Mouse (Mus musculus): ENCODE measurements around the gene Serpinf2. TPM values are rescaled to one million over a fixed set of nuclear protein-coding genes. Genes with fewer than 3 reads are reported as not detected.

The Serpinf2 gene
- polyA plus RNA-seq, 1 experiment from 2014 or later = 372 TPM

DNA sequence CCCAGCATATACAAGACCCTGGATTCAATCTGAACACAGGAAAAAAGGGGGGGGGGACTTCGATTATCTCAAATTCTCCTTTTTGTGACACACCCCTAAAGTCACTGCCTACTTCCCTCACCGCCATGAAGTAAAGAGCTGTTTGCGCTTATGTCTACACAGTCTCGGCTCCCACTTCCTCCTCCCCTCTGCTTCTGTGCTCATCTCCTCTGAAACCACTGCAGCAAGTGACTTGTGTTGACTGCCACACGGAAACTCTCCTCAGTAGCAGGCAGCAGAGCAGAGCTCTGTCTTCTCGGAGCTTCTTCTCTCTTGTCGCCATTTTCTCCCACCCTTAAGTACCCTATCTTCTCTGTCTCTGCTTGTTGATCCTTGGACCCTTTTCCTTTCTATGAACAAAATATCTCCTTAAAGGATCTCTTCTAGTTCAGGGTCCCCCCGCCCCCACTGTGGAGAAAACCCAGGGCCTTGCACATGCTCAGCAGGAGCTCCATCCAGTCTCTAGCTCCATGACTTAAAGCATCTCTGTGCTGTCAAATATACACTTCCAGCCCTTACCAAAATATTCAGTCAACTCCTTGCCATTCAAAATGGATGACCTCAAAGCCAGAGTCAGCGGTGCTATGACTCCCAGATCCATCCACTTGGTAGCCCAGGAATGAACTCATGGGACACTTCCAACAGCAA lies 10.2 kb downstream of the Serpinf2 start:
- H3K4me1 ChIP-seq (replicated peaks) = peaks cover 12% of the 10 kb centered on the region
- DNase-seq = no peak
- H3K36me3 ChIP-seq = peaks cover 30% of the 10 kb centered on the region
- ATAC-seq (ENCODE audit: low read depth) = no peak
- H3K9ac ChIP-seq = no peak overlapping the region
- no peak overlapping the region for H3K4me3 ChIP-seq (replicated peaks)
- H3K9me3 ChIP-seq (replicated peaks) = peaks cover under 1% of the 10 kb centered on the region; the same call in 1 of the 2 replicates
- no peaks in the 10 kb centered on the region for H3K27me3 ChIP-seq
- H3K27ac ChIP-seq = no peak overlapping the region
- H3K4me2 ChIP-seq = no peak overlapping the region
- 27% methylated on average over 9 of the region's 9 CpGs for WGBS (ENCODE audit: insufficient replicate concordance)

DNA sequence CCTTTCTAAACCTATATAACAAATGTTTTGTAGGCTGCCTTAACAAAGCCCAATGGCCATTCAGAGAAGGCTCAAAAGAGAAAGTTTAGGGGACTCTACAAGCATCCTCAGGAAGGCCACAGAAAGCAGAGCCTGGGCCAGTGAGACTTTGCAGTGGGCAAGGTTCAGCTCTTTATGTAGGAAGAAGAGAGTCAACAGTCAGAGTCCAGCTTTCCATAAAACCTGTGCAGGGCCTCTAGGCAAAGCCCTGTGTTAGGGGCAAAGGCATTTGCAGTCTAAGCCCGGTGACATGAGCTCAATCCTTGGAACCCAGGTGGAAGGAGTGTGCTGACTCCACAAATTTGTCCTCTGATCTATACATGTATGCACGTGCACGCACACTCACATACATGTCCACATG lies 14.9 kb downstream of the Serpinf2 start:
- Histone ChIP-seq H3K36me3 (no peaks in the 10 kb centered on the region), H3K9ac (no peak overlapping the region), H3K9me3 (replicated peaks) (no peaks in the 10 kb centered on the region), H3K27me3 (peaks cover 3% of the 10 kb centered on the region; the same call in 1 of the 2 replicates), H3K27ac (no peak overlapping the region), H3K4me3 (replicated peaks) (no peak overlapping the region), H3K4me2 (no peak overlapping the region), H3K4me1 (replicated peaks) (peaks cover 24% of the 10 kb centered on the region)
- 79% methylated on average over 3 of the region's 3 CpGs for WGBS (ENCODE audit: insufficient replicate concordance)
- DNase-seq (no peak), ATAC-seq (ENCODE audit: low read depth) (peak; percentile 27; the same call in 1 of the 2 replicates)

DNA sequence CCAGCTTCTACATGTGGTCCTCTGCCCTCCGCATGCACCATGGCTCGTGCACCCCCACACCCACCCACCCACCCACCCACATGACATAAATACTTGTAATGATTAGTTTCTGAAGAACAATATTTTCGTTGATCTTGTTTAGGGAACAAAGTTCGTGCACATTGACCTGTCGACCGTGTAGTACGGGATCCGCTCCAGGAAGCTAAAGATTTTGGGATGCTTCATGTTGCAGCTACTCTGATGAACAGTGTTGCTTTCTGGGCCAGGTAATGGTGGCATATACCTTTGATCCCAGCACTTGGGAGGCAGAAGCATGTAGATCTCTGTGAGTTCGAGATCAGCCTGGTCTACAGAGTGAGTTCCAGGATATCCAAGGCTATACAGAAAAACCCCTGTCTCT lies 15.4 kb downstream of the Serpinf2 start:
- H3K36me3 ChIP-seq = no peaks in the 10 kb centered on the region
- H3K27ac ChIP-seq = no peak overlapping the region
- DNase-seq = no peak
- no peak overlapping the region for H3K4me3 ChIP-seq (replicated peaks)
- no peak for ATAC-seq (ENCODE audit: low read depth)
- 78% methylated on average over 9 of the region's 9 CpGs for WGBS (ENCODE audit: insufficient replicate concordance)
- no peak overlapping the region for H3K9ac ChIP-seq
- peaks cover 24% of the 10 kb centered on the region for H3K4me1 ChIP-seq (replicated peaks)
- H3K27me3 ChIP-seq = peaks cover 3% of the 10 kb centered on the region; the same call in 1 of the 2 replicates
- H3K9me3 ChIP-seq (replicated peaks) = no peaks in the 10 kb centered on the region
- H3K4me2 ChIP-seq = no peak overlapping the region

DNA sequence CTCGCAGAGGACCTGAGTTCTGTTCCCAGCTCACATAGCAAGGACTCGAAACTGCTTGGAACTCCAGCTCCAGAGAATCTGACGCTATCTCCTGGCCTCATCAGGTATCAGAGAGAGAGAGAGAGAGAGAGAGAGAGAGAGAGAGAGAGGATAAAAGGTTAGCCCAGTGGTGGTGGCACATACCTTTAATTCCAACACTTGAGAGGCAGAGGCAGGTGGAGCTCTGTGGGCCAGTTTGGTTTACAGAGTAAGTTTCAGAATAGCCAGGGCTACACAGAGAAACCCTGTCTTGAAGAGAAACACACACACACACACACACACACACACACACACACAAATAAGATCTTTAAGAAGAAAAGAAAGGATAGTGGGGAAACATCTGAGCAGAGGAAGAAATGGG lies 16.3 kb downstream of the Serpinf2 start:
- no peak overlapping the region for H3K27ac ChIP-seq
- ATAC-seq (ENCODE audit: low read depth) (no peak), DNase-seq (no peak)
- 0 out of 2 replicates have a peak overlapping the region, but pooled peaks have one; percentile 3 for H3K4me2 ChIP-seq
- H3K4me1 ChIP-seq (replicated peaks) = peaks cover 20% of the 10 kb centered on the region
- H3K9ac ChIP-seq = no peak overlapping the region
- no peaks in the 10 kb centered on the region for H3K9me3 ChIP-seq (replicated peaks)
- H3K4me3 ChIP-seq (replicated peaks) = no peak overlapping the region
- H3K27me3 ChIP-seq = peaks cover 3% of the 10 kb centered on the region; the same call in 1 of the 2 replicates
- H3K36me3 ChIP-seq = no peaks in the 10 kb centered on the region
- WGBS (ENCODE audit: insufficient replicate concordance) = 71% methylated on average over 3 of the region's 3 CpGs

DNA sequence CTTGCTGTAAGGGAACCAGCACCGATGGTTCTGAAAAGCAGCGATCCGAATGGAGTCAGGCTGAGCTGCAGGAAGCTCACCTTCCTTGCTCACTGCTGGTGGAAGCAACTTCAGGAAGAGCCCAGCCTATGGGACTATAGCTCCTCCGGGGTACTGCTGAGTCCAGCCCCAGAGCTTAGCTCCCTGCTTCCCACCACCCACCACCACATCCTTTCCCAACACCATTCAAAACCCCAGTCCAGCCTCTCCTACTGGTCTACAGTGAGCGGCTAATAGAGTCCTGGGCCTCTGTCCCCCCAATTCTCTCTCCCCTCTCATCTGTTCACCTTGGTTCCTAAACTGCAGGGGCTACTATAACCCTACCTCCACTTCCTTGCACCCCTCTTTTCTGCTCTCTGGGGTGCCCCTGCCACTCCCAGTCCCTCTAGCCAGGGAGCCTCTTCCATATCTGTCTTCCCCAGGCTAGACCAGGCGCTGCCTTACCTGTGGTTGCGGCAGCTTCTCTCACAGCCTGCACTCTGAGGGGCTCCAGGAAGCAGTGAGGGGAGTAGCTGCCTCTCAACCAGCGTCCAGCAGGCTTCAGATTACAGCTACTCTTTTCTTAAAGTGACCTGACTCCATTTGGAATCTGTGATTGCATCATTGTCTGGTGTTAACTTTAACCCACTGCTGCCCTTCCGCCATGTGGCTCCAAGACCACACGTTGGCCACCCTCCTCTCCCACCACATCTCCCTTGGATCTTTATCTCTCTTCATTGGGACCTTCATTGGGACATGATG lies 17.2 kb downstream of the Serpinf2 start, which contains the start of gene Serpinf1:
Gene Serpinf1 (minus strand): TSS at position 689 of the 780 bp plus-strand sequence.
- H3K9ac ChIP-seq = peak within 1 kb of the TSS; percentile 59
- peaks cover 20% of the 10 kb centered on the region for H3K4me1 ChIP-seq (replicated peaks)
- peak within 1 kb of the TSS; percentile 27; the same call in 1 of the 2 replicates for H3K27ac ChIP-seq
- ATAC-seq (ENCODE audit: low read depth) (peak; percentile 29; the same call in 1 of the 2 replicates), DNase-seq (no peak)
- WGBS (ENCODE audit: insufficient replicate concordance) = 35% methylated on average over 10 of the region's 10 CpGs
- no peaks in the 10 kb centered on the region for H3K9me3 ChIP-seq (replicated peaks)
- peak within 1 kb of the TSS; percentile 56 for H3K4me2 ChIP-seq
- peaks cover 3% of the 10 kb centered on the region; the same call in 1 of the 2 replicates for H3K27me3 ChIP-seq
- H3K36me3 ChIP-seq = no peaks in the 10 kb centered on the region
- peak within 1 kb of the TSS; percentile 50 for H3K4me3 ChIP-seq (replicated peaks)

DNA sequence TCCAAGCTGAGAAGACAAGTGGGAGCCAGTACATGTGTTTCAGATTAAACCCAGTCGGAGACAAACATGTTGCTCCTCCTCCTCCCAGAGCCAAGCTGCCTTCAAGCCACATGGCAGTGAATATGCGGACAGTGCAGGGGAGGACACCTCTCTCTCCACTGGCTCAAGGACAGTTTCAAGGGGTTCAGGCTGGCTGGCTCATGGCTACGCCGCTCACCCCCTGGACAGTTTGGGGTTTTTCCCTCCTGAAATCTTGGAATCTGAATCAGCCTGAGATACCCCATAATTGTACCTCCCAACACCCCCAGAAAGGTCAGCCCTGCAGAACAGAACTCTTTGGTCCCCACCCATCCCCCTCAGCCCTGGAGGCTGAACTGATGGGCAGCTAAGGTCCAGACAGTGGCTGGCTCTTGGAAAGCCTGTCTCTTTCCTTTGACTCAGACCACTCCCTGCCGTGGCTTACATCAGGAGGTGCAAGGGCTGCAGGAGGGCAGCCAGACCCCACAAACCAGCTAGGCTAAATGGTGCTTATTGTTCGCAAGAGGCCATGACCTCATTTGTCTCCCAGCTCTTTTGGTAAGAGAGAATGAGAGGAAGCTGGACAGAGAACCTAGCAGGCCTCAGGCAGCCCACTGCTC lies 17.9 kb downstream of the Serpinf2 start:
- Histone ChIP-seq H3K4me1 (replicated peaks) (peaks cover 20% of the 10 kb centered on the region), H3K27ac (no peak overlapping the region), H3K36me3 (no peaks in the 10 kb centered on the region; the same call in 1 of the 2 replicates), H3K4me3 (replicated peaks) (peak overlapping the region; percentile 50), H3K9ac (peak overlapping the region; percentile 59), H3K27me3 (peaks cover 3% of the 10 kb centered on the region; the same call in 1 of the 2 replicates), H3K9me3 (replicated peaks) (no peaks in the 10 kb centered on the region), H3K4me2 (peak overlapping the region; percentile 56)
- DNase-seq (no peak), ATAC-seq (ENCODE audit: low read depth) (no peak)
- WGBS (ENCODE audit: insufficient replicate concordance) = 58% methylated on average over 6 of the region's 6 CpGs

DNA sequence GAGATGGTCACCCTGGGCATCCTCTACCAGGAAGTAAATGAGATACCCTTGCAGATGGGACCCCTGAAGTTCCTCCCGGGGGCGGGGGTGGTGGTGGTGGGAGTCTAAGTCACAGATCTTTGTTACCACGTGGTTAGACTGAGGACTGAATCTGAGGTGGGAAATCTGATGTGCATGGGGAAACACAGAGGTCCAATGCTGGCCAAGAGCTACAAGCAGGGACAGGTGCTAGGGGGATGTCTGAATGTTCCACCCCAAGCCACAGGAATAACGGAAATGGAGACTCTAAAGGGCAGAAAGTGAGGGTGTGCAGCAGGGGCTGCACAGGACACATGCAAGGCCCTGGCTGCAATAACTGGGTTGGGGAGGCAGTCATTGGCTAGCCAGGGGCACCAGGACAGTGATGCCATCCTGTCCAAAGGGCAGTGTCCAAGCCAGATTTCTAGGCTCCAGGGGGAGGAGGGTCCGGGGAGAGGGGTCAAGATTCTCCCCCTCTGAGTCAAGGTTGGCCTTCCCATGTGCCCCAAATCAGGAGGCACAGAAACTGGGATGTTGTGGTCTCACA lies 18.5 kb downstream of the Serpinf2 start:
- Histone ChIP-seq H3K27ac (no peak overlapping the region), H3K9ac (peak overlapping the region; percentile 59; the same call in 1 of the 2 replicates), H3K4me1 (replicated peaks) (peaks cover 20% of the 10 kb centered on the region), H3K9me3 (replicated peaks) (no peaks in the 10 kb centered on the region), H3K4me2 (peak overlapping the region; percentile 56), H3K4me3 (replicated peaks) (peak overlapping the region; percentile 50; the same call in 1 of the 2 replicates), H3K36me3 (no peaks in the 10 kb centered on the region; the same call in 1 of the 2 replicates), H3K27me3 (peaks cover 3% of the 10 kb centered on the region; the same call in 1 of the 2 replicates)
- ATAC-seq (ENCODE audit: low read depth) (no peak), DNase-seq (no peak)
- WGBS (ENCODE audit: insufficient replicate concordance) = 49% methylated on average over 5 of the region's 5 CpGs

DNA sequence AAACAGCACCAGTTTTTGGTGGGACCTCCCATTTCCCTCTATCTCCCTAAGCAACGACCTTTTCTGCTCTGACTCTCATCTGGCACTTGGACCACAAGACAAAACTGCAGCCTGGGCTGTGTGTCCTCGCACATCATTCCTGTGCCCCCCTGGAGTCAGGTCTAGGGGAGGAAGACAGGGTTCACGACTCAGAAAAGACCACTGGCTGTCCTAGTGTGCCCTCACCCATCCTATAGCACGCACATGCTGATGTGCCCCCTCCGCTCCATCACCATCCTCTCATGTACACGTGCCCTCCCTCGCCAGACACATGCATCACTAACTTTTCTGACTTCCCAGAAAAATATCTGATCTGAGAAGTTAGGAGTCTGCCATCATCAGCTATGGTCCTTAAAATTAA lies 19.4 kb downstream of the Serpinf2 start:
- H3K9ac ChIP-seq = no peak overlapping the region
- H3K4me3 ChIP-seq (replicated peaks) = no peak overlapping the region
- 65% methylated on average over 7 of the region's 7 CpGs for WGBS (ENCODE audit: insufficient replicate concordance)
- ATAC-seq (ENCODE audit: low read depth) (no peak), DNase-seq (no peak)
- no peaks in the 10 kb centered on the region for H3K9me3 ChIP-seq (replicated peaks)
- no peak overlapping the region for H3K27ac ChIP-seq
- H3K27me3 ChIP-seq = peaks cover 3% of the 10 kb centered on the region; the same call in 1 of the 2 replicates
- H3K4me2 ChIP-seq = no peak overlapping the region
- H3K4me1 ChIP-seq (replicated peaks) = peaks cover 21% of the 10 kb centered on the region
- no peaks in the 10 kb centered on the region; the same call in 1 of the 2 replicates for H3K36me3 ChIP-seq

DNA sequence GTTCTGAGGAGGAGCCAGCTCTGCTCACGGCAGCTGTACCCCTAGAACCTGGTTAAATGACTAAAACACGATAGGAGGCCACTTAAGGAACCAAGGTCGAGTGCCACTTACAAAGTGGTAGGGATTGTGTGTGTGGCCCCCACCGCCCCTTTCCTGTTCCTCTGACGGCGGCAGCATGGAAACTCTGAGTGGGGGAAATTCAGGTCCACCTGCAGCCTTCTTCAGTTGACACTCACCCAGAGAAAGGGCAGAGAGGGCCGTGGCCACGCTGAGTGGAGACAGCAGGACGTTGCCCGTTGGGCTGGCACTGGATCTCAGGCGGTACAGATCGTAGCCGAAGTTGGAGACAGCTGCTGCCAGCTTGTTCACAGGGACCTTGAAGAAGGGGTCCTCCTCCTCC lies 23.4 kb downstream of the Serpinf2 start:
- 66% methylated on average over 13 of the region's 13 CpGs for WGBS (ENCODE audit: insufficient replicate concordance)

DNA sequence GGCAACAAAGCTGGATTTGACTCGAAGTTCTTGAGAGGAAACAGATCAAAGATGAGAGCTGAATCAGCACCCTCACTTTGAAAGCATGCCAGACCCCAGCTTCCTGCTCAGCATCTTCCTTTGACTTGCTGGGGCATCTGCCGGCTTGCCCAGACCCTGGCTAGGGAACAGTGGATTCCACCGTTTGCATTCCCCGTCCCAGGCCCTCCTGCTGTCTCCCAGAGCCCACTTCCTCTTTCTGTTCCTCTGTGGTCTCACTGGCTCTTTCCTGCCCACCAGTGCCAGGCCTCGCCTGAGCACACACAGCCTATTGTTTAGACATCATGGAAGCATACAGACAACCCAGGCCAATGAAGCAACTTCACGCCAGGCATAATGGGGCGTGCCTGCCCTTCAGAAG lies 24.3 kb downstream of the Serpinf2 start:
- Histone ChIP-seq H3K4me3 (replicated peaks) (no peak overlapping the region), H3K27ac (no peak overlapping the region), H3K27me3 (no peaks in the 10 kb centered on the region), H3K36me3 (no peaks in the 10 kb centered on the region; the same call in 1 of the 2 replicates), H3K9ac (no peak overlapping the region), H3K4me1 (replicated peaks) (peaks cover 8% of the 10 kb centered on the region), H3K4me2 (no peak overlapping the region), H3K9me3 (replicated peaks) (no peaks in the 10 kb centered on the region)
- ATAC-seq (ENCODE audit: low read depth) (no peak), DNase-seq (no peak)
- 28% methylated on average over 7 of the region's 7 CpGs for WGBS (ENCODE audit: insufficient replicate concordance)

More for the DNA sequence above, 23.4 kb downstream of the Serpinf2 start:
- no peak overlapping the region for H3K9ac ChIP-seq
- no peak overlapping the region for H3K4me3 ChIP-seq (replicated peaks)
- H3K9me3 ChIP-seq (replicated peaks) = no peaks in the 10 kb centered on the region
- H3K4me1 ChIP-seq (replicated peaks) = peaks cover 13% of the 10 kb centered on the region
- DNase-seq (no peak), ATAC-seq (ENCODE audit: low read depth) (no peak)
- no peaks in the 10 kb centered on the region for H3K27me3 ChIP-seq
- no peak overlapping the region for H3K27ac ChIP-seq
- H3K4me2 ChIP-seq = no peak overlapping the region
- H3K36me3 ChIP-seq = no peaks in the 10 kb centered on the region; the same call in 1 of the 2 replicates
